Mouse (Mus musculus): ENCODE results near the gene Slc16a5. TPM values are rescaled to one million over a fixed set of nuclear protein-coding genes. Genes with fewer than 3 reads are reported as not detected.
A peak's percentile ranks its signal among the peaks of the same experiment; 100 is the strongest.

The Slc16a5 gene
- polyA plus RNA-seq, 1 experiment from 2014 or later = not detected

- Histone ChIP-seq H3K4me1 (replicated peaks) (peaks cover 36% of the 10 kb centered on the region), H3K27ac (ENCODE audit: poor library complexity, severe bottlenecking) (no peak overlapping the region), H3K4me3 (no peak overlapping the region), H3K36me3 (peaks cover 8% of the 10 kb centered on the region; the same call in 1 of the 2 replicates), H3K9me3 (replicated peaks) (no peaks in the 10 kb centered on the region), H3K9ac (no peak overlapping the region), H3K4me2 (no peak overlapping the region), H3K27me3 (replicated peaks) (no peaks in the 10 kb centered on the region)
- ATAC-seq (ENCODE audit: insufficient number of reproducible peaks, low FRiP score) = no peak
- 71% methylated on average over 5 of the region's 5 CpGs for WGBS
These were observed 54.7 kb downstream of the Slc16a5 start for GRCm38 (mm10) chr11:115516942-115517341.

- H3K27ac ChIP-seq (ENCODE audit: poor library complexity, severe bottlenecking) = no peak overlapping the region
- H3K9me3 ChIP-seq (replicated peaks) = no peaks in the 10 kb centered on the region
- H3K9ac ChIP-seq = no peak overlapping the region
- no peak overlapping the region for H3K4me2 ChIP-seq
- H3K36me3 ChIP-seq = peaks cover 18% of the 10 kb centered on the region
- no peak overlapping the region for H3K4me3 ChIP-seq
- peaks cover 24% of the 10 kb centered on the region for H3K4me1 ChIP-seq (replicated peaks)
- no peaks in the 10 kb centered on the region for H3K27me3 ChIP-seq (replicated peaks)
- ATAC-seq (ENCODE audit: insufficient number of reproducible peaks, low FRiP score) = no peak
- 52% methylated on average over 9 of the region's 9 CpGs for WGBS
These were observed 56.4 kb downstream of the Slc16a5 start for GRCm38 (mm10) chr11:115518693-115519092.

DNA sequence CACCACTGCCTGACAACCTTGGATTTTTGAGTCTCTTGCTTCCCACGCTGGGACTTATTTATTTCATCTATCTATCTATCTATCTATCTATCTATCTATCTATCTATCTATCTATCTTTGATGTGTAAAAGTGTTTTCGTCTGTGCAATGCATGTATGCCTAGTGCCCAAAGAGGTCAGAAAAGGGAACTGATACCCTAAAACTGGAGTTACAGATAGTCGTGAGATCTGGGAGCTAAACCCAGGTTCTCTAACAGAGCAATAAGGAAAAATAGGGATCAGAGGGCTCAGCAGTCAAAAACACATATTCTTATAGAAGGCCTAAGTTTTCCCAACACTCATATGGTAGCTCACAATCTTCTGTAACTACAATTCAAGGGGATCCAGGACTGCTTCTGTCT lies 57.3 kb downstream of the Slc16a5 start:
- Histone ChIP-seq H3K9ac (no peak overlapping the region), H3K9me3 (replicated peaks) (no peaks in the 10 kb centered on the region), H3K27ac (ENCODE audit: poor library complexity, severe bottlenecking) (no peak overlapping the region), H3K4me2 (no peak overlapping the region), H3K4me3 (no peak overlapping the region), H3K36me3 (peaks cover 25% of the 10 kb centered on the region), H3K27me3 (replicated peaks) (no peaks in the 10 kb centered on the region), H3K4me1 (replicated peaks) (peaks cover 24% of the 10 kb centered on the region)
- no peak for ATAC-seq (ENCODE audit: insufficient number of reproducible peaks, low FRiP score)
- WGBS = 84% methylated on average over 3 of the region's 3 CpGs

DNA sequence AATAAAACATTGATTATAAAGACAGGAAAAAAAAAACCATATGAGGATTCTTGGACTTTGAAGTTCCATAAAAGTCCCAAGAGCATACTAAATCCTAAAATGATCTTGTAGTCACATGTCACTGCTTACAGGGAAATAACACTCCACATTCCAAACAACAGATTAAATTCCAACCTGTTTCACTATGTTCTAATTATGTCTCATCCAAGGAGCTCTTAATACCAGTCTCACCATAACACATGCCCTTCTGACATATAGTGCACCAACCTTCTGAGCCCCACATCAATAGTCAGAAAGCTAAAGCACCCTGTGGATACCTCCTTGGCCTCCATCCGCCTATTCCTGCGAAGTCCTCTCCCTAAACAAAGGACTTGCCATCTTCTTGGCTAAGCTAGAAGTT lies 57.9 kb downstream of the Slc16a5 start:
- Histone ChIP-seq H3K9me3 (replicated peaks) (no peaks in the 10 kb centered on the region), H3K4me1 (replicated peaks) (peaks cover 21% of the 10 kb centered on the region), H3K36me3 (peaks cover 31% of the 10 kb centered on the region), H3K27ac (ENCODE audit: poor library complexity, severe bottlenecking) (peak overlapping the region; percentile 68), H3K27me3 (replicated peaks) (no peaks in the 10 kb centered on the region), H3K4me2 (peak overlapping the region; percentile 7; the same call in 1 of the 2 replicates), H3K4me3 (no peak overlapping the region), H3K9ac (no peak overlapping the region)
- no peak for ATAC-seq (ENCODE audit: insufficient number of reproducible peaks, low FRiP score)
- 76% methylated on average over 2 of the region's 2 CpGs for WGBS

DNA sequence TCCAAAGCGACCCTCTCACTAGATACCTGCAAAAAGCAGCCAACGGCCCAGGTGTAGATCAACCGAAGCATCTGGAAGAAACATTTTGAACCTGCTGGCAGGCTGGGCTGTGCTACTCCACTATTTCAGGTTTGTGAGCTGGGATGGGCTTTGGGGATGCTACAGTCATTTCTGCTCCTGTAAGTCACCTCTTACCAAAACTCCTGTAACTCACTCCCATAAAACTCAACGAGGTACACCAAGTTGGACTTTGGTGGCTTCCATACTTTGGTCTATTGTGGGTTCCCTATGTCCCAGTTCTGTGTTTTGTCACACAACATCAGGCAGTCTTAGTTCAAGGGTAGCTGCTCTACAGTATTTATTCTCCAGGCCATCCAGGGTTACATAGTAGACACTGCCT lies 58.8 kb downstream of the Slc16a5 start:
- no peak overlapping the region for H3K4me3 ChIP-seq
- H3K4me1 ChIP-seq (replicated peaks) = peaks cover 21% of the 10 kb centered on the region
- H3K27ac ChIP-seq (ENCODE audit: poor library complexity, severe bottlenecking) = peak overlapping the region; percentile 68; the same call in 1 of the 2 replicates
- no peak overlapping the region for H3K9ac ChIP-seq
- WGBS = 71% methylated on average over 4 of the region's 4 CpGs
- no peaks in the 10 kb centered on the region for H3K9me3 ChIP-seq (replicated peaks)
- no peaks in the 10 kb centered on the region for H3K27me3 ChIP-seq (replicated peaks)
- no peak overlapping the region for H3K4me2 ChIP-seq
- ATAC-seq (ENCODE audit: insufficient number of reproducible peaks, low FRiP score) = no peak
- H3K36me3 ChIP-seq = peaks cover 40% of the 10 kb centered on the region

- Histone ChIP-seq H3K4me3 (no peak overlapping the region), H3K27me3 (replicated peaks) (no peaks in the 10 kb centered on the region), H3K9me3 (replicated peaks) (no peaks in the 10 kb centered on the region), H3K9ac (no peak overlapping the region), H3K4me2 (no peak overlapping the region), H3K36me3 (peaks cover 51% of the 10 kb centered on the region), H3K4me1 (replicated peaks) (peaks cover 21% of the 10 kb centered on the region), H3K27ac (ENCODE audit: poor library complexity, severe bottlenecking) (no peak overlapping the region)
- WGBS = 90% methylated on average over 2 of the region's 2 CpGs
- no peak for ATAC-seq (ENCODE audit: insufficient number of reproducible peaks, low FRiP score)
These were observed 60.0 kb downstream of the Slc16a5 start for GRCm38 (mm10) chr11:115522238-115522637.

GRCm38 (mm10) chr11:115522703-115523102 lies 60.4 kb downstream of the Slc16a5 start:
- peaks cover 56% of the 10 kb centered on the region for H3K36me3 ChIP-seq
- 83% methylated on average over 2 of the region's 2 CpGs for WGBS
- no peaks in the 10 kb centered on the region for H3K27me3 ChIP-seq (replicated peaks)
- no peak for ATAC-seq (ENCODE audit: insufficient number of reproducible peaks, low FRiP score)
- H3K4me2 ChIP-seq = no peak overlapping the region
- H3K4me1 ChIP-seq (replicated peaks) = peaks cover 21% of the 10 kb centered on the region
- no peak overlapping the region for H3K27ac ChIP-seq (ENCODE audit: poor library complexity, severe bottlenecking)
- H3K9ac ChIP-seq = no peak overlapping the region
- no peaks in the 10 kb centered on the region for H3K9me3 ChIP-seq (replicated peaks)
- no peak overlapping the region for H3K4me3 ChIP-seq

Small RNA genes within 50 kb of the gene (microRNA-seq; reads per million reads assigned to microRNA genes)
- not detected for gene Mir3968

Other genes starting within 250 kb of the Slc16a5 start
- 0.15 and 0.21 TPM in 2 replicates for gene Grin2c, start 195.2 kb upstream of the Slc16a5 start, polyA plus RNA-seq (2016; fragmentation: Nextera tagmentation; extraction: Ambion mirVana)
- gene Fdxr, start 185.4 kb upstream of the Slc16a5 start, polyA plus RNA-seq (2016; fragmentation: Nextera tagmentation; extraction: Ambion mirVana) = 11.3 and 12.3 TPM in 2 replicates
- gene Fads6, start 164.8 kb upstream of the Slc16a5 start, polyA plus RNA-seq (2016; fragmentation: Nextera tagmentation; extraction: Ambion mirVana) = 0.51 and 0.86 TPM in 2 replicates
- gene Otop2, start 155.3 kb upstream of the Slc16a5 start, polyA plus RNA-seq (2016; fragmentation: Nextera tagmentation; extraction: Ambion mirVana) = not detected in 2 replicates
- 0.06 and 0.08 TPM in 2 replicates for gene Ush1g, start 140.4 kb upstream of the Slc16a5 start, polyA plus RNA-seq (2016; fragmentation: Nextera tagmentation; extraction: Ambion mirVana)
- gene Otop3, start 127.7 kb upstream of the Slc16a5 start, polyA plus RNA-seq (2016; fragmentation: Nextera tagmentation; extraction: Ambion mirVana) = not detected in 2 replicates
- 6.0 and 7.4 TPM in 2 replicates for gene Hid1, start 94.7 kb upstream of the Slc16a5 start, polyA plus RNA-seq (2016; fragmentation: Nextera tagmentation; extraction: Ambion mirVana)
- 9.0 and 9.5 TPM in 2 replicates for gene Cdr2l, start 80.6 kb upstream of the Slc16a5 start, polyA plus RNA-seq (2016; fragmentation: Nextera tagmentation; extraction: Ambion mirVana)
- gene Mrpl58, start 58.7 kb upstream of the Slc16a5 start, polyA plus RNA-seq (2016; fragmentation: Nextera tagmentation; extraction: Ambion mirVana) = 156 and 162 TPM in 2 replicates
- 1,576 and 1,627 TPM in 2 replicates for gene Atp5h, start 42.5 kb upstream of the Slc16a5 start, polyA plus RNA-seq (2016; fragmentation: Nextera tagmentation; extraction: Ambion mirVana)
- gene Kctd2, start 42.3 kb upstream of the Slc16a5 start, polyA plus RNA-seq (2016; fragmentation: Nextera tagmentation; extraction: Ambion mirVana) = 16.0 and 17.5 TPM in 2 replicates
- gene Trim80, start 21.9 kb upstream of the Slc16a5 start, polyA plus RNA-seq (2016; fragmentation: Nextera tagmentation; extraction: Ambion mirVana) = 0.19 and 0.35 TPM in 2 replicates
- gene Armc7, start 13.2 kb downstream of the Slc16a5 start, polyA plus RNA-seq (2016; fragmentation: Nextera tagmentation; extraction: Ambion mirVana) = 5.8 and 6.4 TPM in 2 replicates
- 56.2 and 58.2 TPM in 2 replicates for gene Nt5c, start 29.4 kb downstream of the Slc16a5 start, polyA plus RNA-seq (2016; fragmentation: Nextera tagmentation; extraction: Ambion mirVana)
- 413 and 440 TPM in 2 replicates for gene Jpt1, start 51.9 kb downstream of the Slc16a5 start, polyA plus RNA-seq (2016; fragmentation: Nextera tagmentation; extraction: Ambion mirVana)
- gene Sumo2, start 73.8 kb downstream of the Slc16a5 start, polyA plus RNA-seq (2016; fragmentation: Nextera tagmentation; extraction: Ambion mirVana) = 673 and 675 TPM in 2 replicates
- 117 and 132 TPM in 2 replicates for gene Nup85, start 102.0 kb downstream of the Slc16a5 start, polyA plus RNA-seq (2016; fragmentation: Nextera tagmentation; extraction: Ambion mirVana)
- 90.4 and 95.4 TPM in 2 replicates for gene Mrps7, start 141.5 kb downstream of the Slc16a5 start, polyA plus RNA-seq (2016; fragmentation: Nextera tagmentation; extraction: Ambion mirVana)
- gene Gga3, start 141.6 kb downstream of the Slc16a5 start, polyA plus RNA-seq (2016; fragmentation: Nextera tagmentation; extraction: Ambion mirVana) = 19.2 and 21.9 TPM in 2 replicates
- gene Mif4gd, start 150.5 kb downstream of the Slc16a5 start, polyA plus RNA-seq (2016; fragmentation: Nextera tagmentation; extraction: Ambion mirVana) = 20.9 and 22.0 TPM in 2 replicates
- gene Slc25a19, start 165.8 kb downstream of the Slc16a5 start, polyA plus RNA-seq (2016; fragmentation: Nextera tagmentation; extraction: Ambion mirVana) = 39.9 and 42.1 TPM in 2 replicates
- 95.9 and 113 TPM in 2 replicates for gene Grb2, start 246.1 kb downstream of the Slc16a5 start, polyA plus RNA-seq (2016; fragmentation: Nextera tagmentation; extraction: Ambion mirVana)

All from heart, embryonic 12.5 days (tissue).